Mouse (Mus musculus) natural killer cell, adult 2 months (primary cell): ENCODE results near the gene Rusc2.

Experiments
- DNase-seq, 2 experiments: peaks; one replicate each; pipeline ENCODE4 v3.0.0; 2022; ENCODE audit warnings: low spot score in 2 of 2

Rusc2 gene

DNA sequence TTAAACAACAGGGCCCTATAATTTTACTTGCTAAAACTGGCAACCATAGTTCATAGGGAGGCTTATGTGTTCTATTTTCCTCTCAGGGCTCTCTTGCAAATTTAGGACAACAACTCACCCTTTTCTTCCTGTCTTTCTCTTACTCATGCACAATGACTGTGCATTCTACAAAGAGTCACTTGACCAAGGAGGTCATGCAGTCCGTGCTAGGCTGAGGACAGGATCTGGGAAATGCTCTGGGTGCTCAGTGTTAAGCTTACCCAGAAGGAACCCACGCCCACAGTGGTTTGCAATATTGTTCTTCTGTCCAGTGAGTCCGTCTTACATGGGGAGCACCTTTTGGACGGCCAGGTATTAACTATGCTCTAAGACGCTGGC, 2.3 kb downstream of the Rusc2 start:
- DNase-seq, result no peak

DNA sequence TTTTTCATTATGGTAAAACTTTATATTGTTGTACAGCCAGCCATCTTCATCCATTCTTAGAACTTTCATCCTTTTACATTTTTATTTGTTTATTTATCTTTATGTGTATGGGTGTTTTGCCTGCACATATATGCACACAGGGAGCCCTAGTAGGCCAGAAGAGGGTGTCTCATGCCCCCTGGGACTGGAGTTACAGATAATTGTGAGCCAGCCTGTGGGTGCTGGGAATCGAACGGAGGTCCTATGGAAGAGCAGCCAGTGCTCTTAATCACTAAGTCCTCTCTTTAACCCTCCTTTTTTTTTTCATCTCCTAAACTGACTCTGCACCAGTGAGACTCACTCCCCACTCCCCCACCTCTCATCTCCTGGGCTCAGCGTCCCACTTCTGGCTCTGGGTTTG, 2.8 kb downstream of the Rusc2 start:
- no peak for DNase-seq

DNA sequence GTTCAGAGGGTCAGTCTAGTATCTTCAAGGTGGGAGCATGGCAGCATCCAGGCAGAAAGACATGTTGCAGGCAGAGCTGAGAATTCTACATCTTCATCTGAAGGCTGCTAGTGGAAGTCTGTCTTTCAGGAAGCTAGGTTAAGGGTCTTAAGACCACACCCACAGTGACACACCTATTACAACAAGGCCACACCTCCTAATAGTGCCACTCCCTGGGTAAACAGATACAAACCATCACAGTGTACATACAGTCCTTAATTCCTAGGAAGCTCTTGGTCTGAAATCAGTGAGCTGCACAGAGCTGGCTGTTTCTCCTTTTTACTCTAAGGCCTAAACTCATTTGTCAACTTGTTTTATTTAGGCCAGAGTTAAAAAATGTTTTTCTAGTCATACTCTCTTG, 5.2 kb downstream of the Rusc2 start:
- DNase-seq, result no peak

DNA sequence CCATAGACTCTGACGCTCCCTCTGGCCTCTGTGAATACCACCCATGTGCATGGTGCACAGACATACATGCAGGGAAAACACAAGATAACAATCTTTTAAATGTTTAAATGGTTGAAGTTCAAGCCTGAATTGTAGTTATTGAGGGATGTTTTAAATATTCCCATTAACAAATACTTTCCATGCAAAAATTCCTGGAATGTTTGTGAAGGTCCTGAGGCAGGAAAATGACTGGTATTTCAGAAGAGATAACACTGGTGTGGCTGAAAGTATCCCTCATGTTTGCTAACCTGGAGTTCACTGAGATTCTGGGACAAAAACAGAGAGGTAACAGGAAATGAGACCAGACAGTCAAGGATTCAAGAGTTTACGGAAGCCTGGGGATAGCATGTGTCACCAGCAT, 7.6 kb downstream of the Rusc2 start:
- no peak for DNase-seq

DNA sequence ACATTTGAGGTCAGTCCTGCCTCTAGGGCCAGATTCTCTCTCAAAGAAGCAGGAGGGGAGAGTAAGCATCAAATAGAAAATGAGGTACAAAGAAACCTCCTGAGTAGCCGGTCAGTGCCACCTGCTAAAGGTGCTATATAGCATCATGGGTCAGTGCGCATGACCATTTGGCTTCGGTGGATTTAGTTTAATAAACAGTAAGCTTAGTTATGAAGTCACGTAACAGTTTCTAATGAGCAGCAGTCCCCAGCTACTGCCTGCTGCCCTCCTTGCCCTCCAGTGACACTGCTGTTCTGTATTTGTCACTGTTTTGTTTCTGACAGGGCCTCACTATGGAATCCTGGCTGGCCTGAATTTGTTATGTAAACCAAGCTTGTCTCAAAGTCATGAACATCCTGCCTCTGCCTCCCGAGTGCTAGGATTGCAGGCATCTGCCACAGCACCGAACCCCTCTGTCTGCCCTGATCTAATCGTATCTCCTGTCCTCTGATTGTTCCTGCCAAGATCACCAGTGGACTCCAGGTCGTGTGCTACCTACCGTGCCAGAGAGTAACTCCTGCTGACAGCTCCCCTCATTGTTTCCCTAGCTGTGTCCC, 8.2 kb downstream of the Rusc2 start:
- no peak for DNase-seq

DNA sequence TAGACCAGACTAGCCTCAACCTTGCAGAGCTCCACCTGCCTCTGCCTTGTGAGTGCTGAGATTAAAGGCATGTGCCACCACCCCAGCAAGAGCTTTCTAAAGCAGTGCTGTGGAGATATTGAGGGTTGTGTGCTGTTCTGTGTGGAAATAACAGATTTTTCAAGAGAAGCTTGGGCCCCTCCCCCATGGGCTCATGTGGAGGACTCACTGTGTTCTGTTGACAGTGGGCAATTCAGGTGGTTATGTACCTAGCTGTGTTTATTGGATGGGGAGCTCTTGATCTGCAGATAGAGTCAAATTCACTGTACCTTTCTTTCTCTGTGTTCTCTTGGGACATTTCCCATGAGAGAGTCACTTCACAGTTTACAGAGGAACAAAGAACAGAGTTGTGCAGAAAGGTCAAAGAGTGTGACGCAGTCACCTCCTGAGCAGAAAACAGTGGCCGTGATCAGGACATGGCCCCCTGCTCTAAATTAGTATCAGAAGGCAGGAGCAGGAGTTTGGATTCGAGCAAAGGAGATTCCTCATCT, 9.8 kb downstream of the Rusc2 start:
- no peak for DNase-seq

DNA sequence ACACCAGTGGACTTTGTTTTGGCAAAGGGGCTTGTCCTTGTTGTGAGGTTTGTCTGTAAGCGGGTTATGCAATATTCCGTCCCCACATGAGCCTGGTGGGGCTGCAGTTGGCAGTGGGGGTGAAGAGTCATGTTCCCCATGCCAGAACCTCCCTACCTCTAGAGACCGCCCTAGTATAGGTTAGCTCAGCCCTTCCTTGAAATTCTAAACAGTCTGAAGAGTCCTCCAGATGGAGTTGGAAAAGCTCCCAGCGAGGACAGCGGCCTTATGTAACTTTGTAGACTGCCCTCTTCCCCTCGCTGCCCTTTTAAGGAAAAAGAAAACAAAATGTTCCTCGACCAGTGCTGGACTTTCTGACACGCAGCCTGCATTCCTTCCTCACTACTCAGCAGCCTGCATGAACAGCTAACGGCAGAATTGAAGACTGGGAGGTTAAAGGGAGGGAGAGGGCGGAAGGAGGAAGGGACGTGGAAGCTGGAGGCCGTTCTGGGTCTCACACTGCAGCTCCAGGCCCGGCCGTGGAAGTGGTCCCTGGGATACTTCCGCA, 12.6 kb downstream of the Rusc2 start:
- DNase-seq, result no peak

DNA sequence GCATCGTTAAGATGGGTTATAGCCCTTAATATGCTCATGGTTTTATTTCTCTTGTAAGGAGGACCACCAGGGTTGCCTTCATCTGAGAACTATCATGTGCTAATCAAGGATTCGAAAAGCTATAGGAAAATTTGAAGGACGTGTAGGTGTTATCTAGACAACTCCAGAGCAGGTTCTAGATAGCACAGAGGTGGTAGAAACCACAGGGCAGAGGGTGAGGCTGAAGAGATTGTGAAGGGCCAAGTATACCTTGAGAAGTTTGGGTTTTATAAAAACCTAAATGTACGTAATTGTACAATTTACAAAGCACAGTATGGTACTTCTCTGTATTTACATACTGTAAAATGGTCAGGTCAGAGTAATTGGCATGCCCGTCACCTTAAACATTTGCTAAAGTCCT, 13.4 kb downstream of the Rusc2 start:
- no peak for DNase-seq

DNA sequence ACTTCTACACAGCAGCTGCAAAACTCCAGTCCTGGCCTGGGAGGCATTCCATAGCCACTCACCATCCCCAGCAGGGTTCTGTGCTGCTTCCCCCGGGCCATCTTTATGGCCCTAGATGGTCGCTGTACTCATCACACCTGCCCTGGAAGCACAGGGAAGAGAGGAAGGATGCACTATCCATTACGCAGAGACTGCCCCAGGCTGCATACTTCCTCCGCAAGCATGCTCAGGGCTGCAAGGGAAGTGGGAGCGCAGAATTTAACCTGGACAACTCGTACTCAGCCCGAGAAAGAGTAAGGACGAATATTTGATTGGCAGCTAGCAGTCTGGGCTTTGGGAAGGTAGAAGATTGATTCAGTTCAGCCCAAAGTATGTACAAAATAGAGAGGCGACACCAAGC, 14.1 kb downstream of the Rusc2 start:
- no peak for DNase-seq

DNA sequence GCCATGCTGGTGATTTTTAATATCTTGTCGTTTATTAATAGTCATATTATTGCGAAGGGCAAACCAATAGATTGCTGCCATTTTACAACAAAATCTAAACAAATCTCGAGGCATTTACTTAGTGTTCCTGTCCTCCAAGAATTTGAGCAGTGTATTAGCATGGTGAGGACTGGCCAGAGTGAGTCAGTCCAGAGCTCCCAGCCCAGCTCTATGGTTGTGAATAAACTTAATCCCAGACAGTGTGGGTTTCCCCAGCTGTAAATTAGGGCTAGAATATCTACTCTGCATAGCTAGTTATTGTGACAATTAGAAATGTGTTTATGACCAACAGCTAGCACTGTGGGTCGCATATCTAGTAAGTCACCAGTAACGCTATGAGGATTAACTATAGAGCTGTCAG, 14.6 kb downstream of the Rusc2 start:
- DNase-seq, result no peak

DNA sequence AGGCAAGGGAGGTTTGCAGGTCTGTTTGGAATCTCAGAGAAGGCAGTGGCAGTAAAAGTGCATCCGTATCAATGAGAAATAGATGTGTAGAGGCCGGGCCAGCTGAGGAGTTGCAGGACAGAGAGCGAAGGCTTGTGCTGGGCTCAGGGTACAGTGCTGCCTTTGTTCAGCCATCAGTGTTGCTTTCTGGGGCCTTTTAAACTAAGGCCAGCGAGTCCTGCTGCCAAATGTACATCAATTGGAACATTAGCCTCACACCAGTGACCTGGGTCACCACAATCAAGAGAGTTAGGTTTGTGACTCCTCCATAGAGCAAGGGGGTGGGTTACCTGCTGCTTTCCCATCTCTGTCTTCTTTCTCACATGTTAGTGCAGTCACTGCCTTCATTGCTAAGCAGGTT, 16.2 kb downstream of the Rusc2 start:
- no peak for DNase-seq

DNA sequence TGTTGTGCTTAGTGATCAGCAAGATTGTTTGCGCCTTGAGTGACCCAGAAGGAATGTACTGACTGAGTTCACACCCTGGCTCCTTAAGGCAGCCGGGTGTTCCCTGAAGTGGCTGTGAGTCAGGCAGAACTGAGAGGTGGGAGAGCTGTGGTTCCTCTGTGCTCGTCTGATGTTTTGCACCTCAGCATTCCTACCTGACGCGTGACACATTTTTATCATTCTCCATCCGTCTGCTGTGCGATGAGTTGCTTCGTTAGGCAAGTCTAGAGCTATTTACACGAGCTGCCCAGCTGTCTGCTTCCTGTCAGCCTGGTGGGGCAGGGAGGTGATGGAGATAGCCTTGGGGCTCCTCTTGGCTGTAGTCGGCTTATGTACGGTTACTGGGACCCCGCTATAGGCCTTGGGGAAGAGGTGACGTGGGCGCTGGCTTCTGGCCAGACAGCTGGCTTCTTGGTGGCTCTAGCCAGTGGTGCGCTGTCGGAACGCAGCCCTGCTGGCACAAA, 17.1 kb downstream of the Rusc2 start:
- no peak for DNase-seq

DNA sequence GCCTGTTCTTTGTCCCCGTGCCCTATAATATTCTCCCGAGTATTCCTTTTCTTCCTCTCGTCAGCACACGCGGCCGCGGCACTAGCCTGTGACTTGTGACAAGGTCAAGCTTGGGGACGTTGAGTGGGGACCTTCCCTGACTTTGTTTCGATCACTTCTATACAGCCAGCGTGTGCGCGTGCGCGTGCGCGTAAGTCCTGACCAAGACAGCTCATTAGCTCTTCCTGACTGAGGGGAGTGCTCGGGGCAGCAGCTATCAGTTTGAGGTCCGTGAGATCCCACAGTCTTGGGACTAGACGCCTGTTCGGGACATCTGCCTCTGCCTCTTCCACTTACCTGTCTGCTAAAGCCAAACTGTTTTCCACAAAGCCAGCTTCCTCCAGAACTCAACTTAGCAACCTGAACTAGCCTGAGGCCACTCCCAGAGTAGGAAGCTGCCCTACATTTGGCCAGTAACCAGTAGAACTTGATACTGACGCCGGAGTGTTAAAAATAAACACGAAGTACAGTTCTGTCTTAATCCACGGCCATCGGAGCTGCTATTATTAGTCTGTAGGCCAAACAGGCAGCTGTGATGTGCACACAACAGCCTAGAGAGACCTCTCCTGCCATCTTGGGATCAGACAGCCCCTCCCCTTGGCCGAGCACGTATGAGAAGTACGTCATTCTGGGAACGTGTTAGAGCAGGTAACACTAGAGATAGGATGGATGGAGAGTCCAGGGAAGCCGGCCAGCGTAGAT, 17.8 kb downstream of the Rusc2 start:
- DNase-seq, result no peak

DNA sequence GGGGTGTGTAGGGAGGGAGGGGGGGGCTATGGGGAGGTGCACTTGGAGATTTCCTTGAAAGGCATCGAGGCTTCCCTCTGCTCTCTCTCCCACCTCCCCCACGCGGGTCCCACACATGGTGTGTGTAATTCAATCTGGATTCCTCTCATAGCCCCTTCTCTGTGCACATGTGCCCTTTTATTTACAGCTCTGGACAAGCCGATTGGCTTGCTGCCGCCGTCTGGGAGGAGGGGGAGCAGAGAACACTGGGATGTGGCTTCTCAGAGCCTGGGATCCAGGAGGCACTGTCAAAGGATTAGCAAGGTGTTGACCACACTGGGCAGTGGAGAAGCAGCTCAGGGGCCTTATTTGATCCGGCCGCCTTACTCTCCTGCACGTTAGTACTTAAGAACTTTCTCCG, 19.2 kb downstream of the Rusc2 start:
- no peak for DNase-seq

DNA sequence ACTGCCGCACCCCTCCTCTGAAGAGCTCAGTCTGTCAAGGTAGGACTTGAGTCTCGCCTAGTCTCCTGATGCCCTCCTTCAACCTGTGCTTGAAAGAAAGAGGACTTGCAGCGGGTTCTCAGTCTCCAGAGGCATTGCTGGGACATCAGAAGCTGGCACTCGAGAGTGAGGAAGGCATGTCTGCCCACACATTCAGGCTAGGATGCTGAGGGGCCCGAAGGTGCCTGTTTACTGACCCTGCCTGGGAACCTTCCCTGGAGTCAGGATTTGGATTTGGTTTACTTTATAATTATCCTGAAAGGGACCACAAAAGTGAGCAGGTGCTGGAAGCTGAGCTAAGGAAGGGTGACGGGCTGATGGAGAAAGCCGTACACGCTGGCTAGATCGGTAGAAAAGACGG, 19.7 kb downstream of the Rusc2 start:
- no peak for DNase-seq

DNA sequence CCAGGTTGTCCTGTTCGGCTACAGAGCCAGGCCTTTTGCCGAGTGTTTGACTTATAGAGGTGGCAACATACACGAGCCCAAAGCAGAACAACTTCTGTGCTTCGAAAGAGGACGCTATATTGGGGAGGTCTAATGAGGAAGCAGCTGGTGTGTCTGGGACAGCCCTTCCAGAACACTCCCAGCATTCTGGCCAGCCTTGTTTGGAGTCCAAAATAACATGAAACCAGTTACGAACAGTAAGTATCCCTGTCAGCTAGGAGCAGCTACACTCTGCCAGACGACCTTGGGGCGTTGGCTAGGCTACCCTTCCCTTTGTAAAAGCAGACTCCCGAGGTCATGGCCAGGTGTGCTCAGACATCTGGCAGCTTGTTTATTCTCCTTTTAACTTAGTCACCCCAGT, 20.4 kb downstream of the Rusc2 start:
- no peak for DNase-seq

DNA sequence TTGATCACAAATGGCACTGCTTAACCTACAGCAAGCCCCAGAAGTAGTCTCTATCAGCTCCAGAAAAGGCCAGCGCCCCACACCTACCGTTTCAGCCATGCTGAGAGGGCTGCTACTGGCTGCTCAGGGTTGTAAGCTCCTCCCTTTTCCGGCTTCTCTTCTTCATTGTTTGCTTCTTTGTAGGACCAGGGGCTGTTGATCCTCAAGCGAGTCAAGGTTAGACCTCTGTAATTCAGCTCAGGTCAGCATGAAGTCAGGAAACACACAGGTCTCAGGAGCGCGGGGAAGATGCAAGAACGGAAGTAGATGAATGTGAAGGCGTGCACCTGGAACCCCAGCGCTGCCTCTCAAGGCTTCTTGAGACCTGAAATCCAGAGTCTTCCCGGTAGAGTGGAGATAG, 22.9 kb downstream of the Rusc2 start:
- no peak for DNase-seq

DNA sequence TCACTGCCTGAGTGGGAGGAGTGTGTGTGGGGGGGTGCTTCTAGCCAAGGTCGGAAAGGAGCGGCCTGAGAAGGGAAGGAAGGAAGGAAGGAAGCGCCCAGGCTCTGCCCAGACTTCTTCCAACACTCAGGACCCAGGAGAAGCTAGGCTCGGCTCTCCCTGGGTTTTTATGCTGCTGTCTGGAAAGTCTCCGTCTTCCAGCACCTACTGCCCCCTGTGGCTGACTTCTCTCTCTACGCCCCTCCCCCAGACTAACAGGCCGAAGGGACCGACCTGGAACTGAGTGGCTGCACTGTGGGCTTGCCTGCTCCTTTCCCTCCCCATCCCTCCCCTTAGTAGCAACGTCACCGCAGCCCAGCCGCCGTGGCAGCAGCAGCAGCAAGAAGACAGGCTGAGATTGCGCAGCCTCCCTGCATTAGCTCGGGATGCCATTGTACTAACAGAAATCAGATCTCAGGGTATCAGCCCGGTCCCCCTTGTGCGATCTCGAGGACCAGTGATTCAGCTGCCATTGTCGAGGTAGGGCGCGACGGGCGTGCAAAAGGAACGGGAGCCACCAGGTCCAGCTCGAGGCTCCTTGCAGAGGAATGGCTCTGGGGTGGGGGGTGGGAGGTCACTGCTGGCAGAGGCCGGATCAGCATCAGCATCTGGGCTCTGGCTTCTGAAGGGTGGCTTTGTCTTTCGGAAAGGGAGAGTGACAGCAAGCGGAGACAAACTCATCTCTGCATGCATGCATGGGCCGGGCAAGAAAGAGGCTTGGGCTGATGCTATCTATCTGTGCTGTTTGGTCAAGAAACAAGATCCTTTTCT, 24.6 kb downstream of the Rusc2 start:
- DNase-seq, result no peak

DNA sequence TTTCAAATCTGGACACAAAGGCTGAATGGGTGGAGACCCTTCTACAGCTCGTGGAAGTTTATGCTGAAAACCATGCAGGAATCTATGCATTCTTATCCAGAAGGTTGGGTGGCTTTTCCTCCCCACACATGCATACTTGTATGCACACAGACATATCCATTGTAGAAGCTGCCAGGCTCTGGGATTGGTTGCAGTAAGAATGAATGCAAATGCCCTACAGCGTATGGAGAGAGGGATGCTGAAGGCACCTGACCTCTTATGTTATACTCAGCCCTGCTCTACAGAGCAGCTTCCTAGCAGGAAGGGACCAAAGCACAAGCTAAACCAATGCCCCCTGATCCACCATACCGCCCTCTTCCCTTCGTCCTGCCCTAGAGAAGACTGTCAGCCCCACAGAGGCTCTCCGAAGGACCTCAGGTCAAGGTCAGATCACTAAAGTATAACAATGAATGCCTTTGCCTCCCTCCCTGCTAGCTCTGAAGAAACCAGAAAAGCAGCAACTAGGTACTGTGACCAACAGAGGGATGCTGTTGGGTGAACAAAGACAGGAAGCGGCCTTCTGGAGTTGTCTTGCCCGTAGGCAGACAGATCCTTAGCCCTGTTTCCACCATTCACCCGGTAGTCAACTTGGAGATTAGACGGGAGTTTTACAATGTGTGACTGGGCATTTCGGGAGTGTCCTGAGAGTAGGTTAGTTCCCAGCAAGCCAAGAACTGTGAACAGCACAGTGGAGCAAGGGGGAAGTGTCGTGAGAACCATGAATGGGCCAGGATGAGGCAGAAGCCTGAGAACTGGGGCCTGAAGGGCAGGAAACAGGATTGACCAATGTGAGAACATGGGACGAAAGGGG, 25.5 kb downstream of the Rusc2 start:
- DNase-seq, result no peak

DNA sequence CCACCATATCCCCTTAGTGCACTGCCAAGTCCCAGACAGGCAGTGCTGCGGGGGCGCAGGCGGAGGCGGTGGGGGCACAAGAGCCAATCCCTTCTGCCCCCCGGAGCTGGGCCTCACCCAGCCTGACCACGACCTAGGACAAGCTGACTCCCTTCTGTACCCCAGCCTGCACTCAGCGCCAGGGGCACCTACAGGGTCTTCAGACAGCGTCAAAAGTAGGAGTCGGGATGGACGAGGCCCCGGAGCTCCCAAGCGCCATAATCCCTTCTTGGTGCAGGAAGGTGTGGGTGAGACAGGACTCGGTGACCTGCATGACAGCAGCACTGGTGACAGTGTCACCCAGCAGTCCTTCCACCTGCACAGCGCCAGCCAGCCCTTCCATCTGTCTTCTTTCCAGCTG, 33.0 kb downstream of the Rusc2 start:
- DNase-seq, result no peak
